Mouse (Mus musculus) activated CD4-positive, CD25-positive, alpha-beta regulatory T cell (primary cell): ENCODE measurements around the gene Prox1. TPM values are rescaled to one million over a fixed set of nuclear protein-coding genes. Genes with fewer than 3 reads are reported as not detected.

Source experiments
- polyA plus RNA-seq, 2 experiments: library from polyadenylated mRNA; unstranded; fragments of 100-300 nt; shearing (Covaris generic); gene quantifications; one replicate each; pipeline ENCODE4 v1.2.1; 2017

The Prox1 gene
- 1 to 10 TPM in 1 of 2 experiments, under 1 TPM in 1; 0.76 to 1.2 TPM for polyA plus RNA-seq

DNA sequence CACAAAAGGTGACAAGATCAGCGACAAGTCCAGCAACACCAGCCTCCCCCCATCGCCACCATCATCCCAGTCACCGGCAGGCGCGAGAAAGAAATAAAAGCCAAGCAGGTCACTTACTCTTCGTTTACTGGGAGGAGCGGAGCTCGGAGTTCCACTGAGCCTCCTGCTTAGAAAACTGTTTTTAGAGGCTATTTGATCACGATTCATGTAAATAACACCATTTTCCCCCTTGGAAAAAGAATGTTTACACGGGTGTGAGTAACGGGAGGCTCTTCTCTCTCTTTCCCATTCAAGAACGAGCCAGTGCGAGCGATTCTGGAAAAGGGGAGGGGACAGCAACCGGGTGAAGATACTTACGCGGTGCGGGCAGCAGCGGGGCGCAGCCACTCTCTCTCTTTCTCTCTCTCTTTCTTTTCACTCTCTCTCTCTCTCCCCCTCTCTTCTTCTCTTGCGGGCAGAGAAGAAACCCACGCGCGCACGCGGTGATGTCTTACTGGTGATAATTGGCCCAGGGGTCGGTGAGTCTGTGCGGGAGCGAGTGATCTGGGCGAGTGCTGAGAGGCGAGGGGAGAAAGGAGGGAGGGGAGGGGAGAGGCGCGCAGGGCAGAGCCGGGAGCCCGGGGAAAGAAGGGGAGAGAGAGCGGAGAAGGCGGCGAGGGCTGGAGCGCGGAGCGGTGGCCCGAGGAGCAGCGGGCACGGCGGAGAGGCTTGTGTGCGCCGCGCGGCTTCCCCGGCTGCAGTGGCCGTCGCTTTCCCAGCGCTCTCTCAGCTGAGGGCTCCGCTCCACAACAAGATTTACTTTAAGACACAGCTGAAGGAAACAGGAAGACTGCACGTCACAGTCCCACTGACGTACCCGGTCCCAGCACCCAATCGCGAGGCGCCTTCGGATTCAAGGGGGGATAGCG lies at the start of gene Prox1:
Gene Prox1, minus strand, starts transcription at position 804 of the 908 bp plus-strand sequence.

Other genes with a start within 250 kb of the Prox1 start
- 10 to 100 TPM; 12.6 to 43.0 TPM for gene Smyd2, start 248.4 kb downstream of the Prox1 start, polyA plus RNA-seq